In the genomic region with DNA sequence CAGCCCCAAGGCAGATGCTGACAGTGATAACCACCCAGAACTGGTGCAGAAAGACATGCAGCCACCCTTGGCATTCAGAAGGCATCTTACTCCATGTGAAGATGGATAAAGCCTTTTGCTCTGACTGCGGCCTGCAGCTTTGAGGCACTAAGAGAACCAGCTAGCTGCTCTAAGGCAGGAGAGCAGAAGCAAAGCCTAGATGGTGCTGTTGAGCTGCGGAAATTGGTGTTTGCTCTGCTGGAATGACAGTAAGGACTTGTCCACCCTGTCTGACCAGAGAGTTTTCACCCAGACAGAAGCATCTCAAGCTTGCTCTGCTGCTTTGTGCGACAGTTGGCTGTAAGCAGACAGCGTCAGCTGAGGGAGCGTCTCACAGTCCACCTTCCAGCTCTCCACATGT, we compare ENCODE assay signal across 17 mouse cellular contexts. TPM values are rescaled to one million over a fixed set of nuclear protein-coding genes. Genes with fewer than 3 reads are reported as not detected.
DNase-seq lines count a peak whose midpoint lies in the region; ATAC-seq and TF ChIP-seq lines count a peak whose summit lies in the region.
"Not testable (repeated sequence)": the region's sequence is repeated elsewhere in the genome, so short reads cannot be mapped to it uniquely, and the experiment has no call there.
"Had no signal": no experiment of that assay in that cellular context is flagged by ENCODE, and none has a peak within 500 bp of the region (broad histone marks: within the 10 kb centered on the region; RNA-seq: fewer than 3 reads in every experiment).

No protein-coding gene starts in this region.

- H3K4me1 ChIP-seq in kidney, postnatal 0 days (replicated peaks; ENCODE audit: insufficient read depth, low read length); limb, embryonic 11.5 days (ENCODE audit: control insufficient read depth, insufficient read depth, low read length): not testable (repeated sequence)

- not testable (repeated sequence) for H3K36me3 ChIP-seq in kidney, postnatal 0 days (ENCODE audit: insufficient read depth, low read length); limb, embryonic 11.5 days (ENCODE audit: control insufficient read depth, insufficient read depth, low read length)

- not testable (repeated sequence) for H3K9me3 ChIP-seq in kidney, postnatal 0 days (replicated peaks; ENCODE audit: low read length); limb, embryonic 11.5 days (ENCODE audit: control insufficient read depth, low read length)

- H3K27me3 ChIP-seq in kidney, postnatal 0 days (ENCODE audit: insufficient read depth, low read length); limb, embryonic 11.5 days (ENCODE audit: control insufficient read depth, insufficient read depth, low read length): not testable (repeated sequence)

- peak; percentile 16 for DNase-seq in 416B (ENCODE audit: low read depth)
- DNase-seq in adrenal gland, postnatal 36 days, result peak; percentile 2 to 6
- peak; percentile 35 for DNase-seq in embryo, embryonic 11 days
- not testable (repeated sequence) for DNase-seq in gastrocnemius, adult 2 months
- DNase-seq in kidney, postnatal 0 days (ENCODE audit: low spot score), result peak; percentile 49
- peak; percentile 23 for DNase-seq in limb, embryonic 11.5 days (ENCODE audit: low spot score)
- DNase-seq in right cerebral cortex, postnatal 4 days, result peak; percentile 14

- not testable (repeated sequence) for H3K4me3 ChIP-seq in gastrocnemius, adult 2 months; kidney, postnatal 0 days (replicated peaks; ENCODE audit: low read depth, low read length); limb, embryonic 11.5 days (ENCODE audit: low read depth, low read length)

- not testable (repeated sequence) for H3K4me2 ChIP-seq in kidney, postnatal 0 days (ENCODE audit: low read length); limb, embryonic 11.5 days (ENCODE audit: low read depth, severe bottlenecking)

- TF ChIP-seq CTCF in gastrocnemius, adult 2 months (IDR thresholded peaks at IDR 0.05), result peak; percentile 7; the same call in 1 of the 2 replicates
- peak; percentile 62 for TF ChIP-seq CTCF in kidney, postnatal 0 days (IDR thresholded peaks at IDR 0.05; ENCODE audit: low read depth)

- ATAC-seq in kidney, postnatal 0 days (replicated peaks; ENCODE audit: low FRiP score, low read depth); limb, embryonic 11.5 days (ENCODE audit: insufficient number of reproducible peaks, low FRiP score, low TSS enrichment, low read depth): not testable (repeated sequence)
- peak; percentile 52; the same call in 1 of the 2 replicates for ATAC-seq in megakaryocyte, adult 5-6 weeks (ENCODE audit: poor library complexity, severe bottlenecking)

- H3K27ac ChIP-seq in gastrocnemius, adult 2 months; kidney, postnatal 0 days; limb, embryonic 11.5 days (replicated peaks; ENCODE audit: low read depth, low read length): not testable (repeated sequence)

- intact Hi-C loops in gastrocnemius, adult 2 months (cut with DNase I), result not testable (repeated sequence)

- H3K9ac ChIP-seq in kidney, postnatal 0 days (ENCODE audit: low read depth, low read length); limb, embryonic 11.5 days (ENCODE audit: low read length): not testable (repeated sequence)

- WGBS in kidney, postnatal 0 days, result 57% methylated on average over 5 of the region's 5 CpGs
- 63% methylated on average over 5 of the region's 5 CpGs for WGBS in limb, embryonic 11.5 days

RNA-seq across cellular contexts. Expression of a gene that starts 9.7 kb away (rescaled TPM):
- 1 to 10 TPM in 1 of 2 experiments, under 1 TPM in 1; 0.70 to 1.1 TPM for total RNA-seq in adrenal gland, postnatal 36 days (2021)
- total RNA-seq in gastrocnemius, adult 2 months (2021), result not detected
- polyA plus RNA-seq in kidney, postnatal 0 days (2015; fragmentation: Nextera tagmentation; extraction: Ambion mirVana), result not detected in 2 replicates
- polyA plus RNA-seq in limb, embryonic 11.5 days (2014; fragmentation: Nextera tagmentation; extraction: Ambion mirVana), result not detected in 2 replicates
- total RNA-seq in megakaryocyte, adult 5-6 weeks (2015), result 1.4 TPM in 1 of 2 replicates, not detected in the other
- total RNA-seq in megakaryocyte, adult 5-6 weeks (2017), result not detected in 2 replicates
- total RNA-seq: gastrocnemius, postnatal 10 days; heart, postnatal 25 days; left cerebral cortex, adult 18-20 months; MEL had no signal
- polyA plus RNA-seq: embryonic facial prominence, embryonic 15.5 days; forebrain, embryonic 15.5 days; limb, embryonic 15.5 days; lung, embryonic 16.5 days; midbrain, embryonic 12.5 days had no signal

RNA-seq across cellular contexts. Expression of a gene that starts 47.0 kb away (rescaled TPM):
- total RNA-seq in adrenal gland, postnatal 36 days (2021), result under 1 TPM; 0.66 to 0.79 TPM
- not detected for total RNA-seq in gastrocnemius, adult 2 months (2021)
- 0.14 and 0.21 TPM in 2 replicates for polyA plus RNA-seq in kidney, postnatal 0 days (2015; fragmentation: Nextera tagmentation; extraction: Ambion mirVana)
- not detected in 2 replicates for polyA plus RNA-seq in limb, embryonic 11.5 days (2014; fragmentation: Nextera tagmentation; extraction: Ambion mirVana)
- 7.3 and 8.0 TPM in 2 replicates for total RNA-seq in megakaryocyte, adult 5-6 weeks (2015)
- total RNA-seq in megakaryocyte, adult 5-6 weeks (2017), result 7.5 and 9.8 TPM in 2 replicates
- total RNA-seq: gastrocnemius, postnatal 10 days; left cerebral cortex, adult 18-20 months; MEL had no signal
- polyA plus RNA-seq: embryonic facial prominence, embryonic 15.5 days; forebrain, embryonic 15.5 days; limb, embryonic 15.5 days; lung, embryonic 16.5 days; midbrain, embryonic 12.5 days had no signal

RNA-seq across cellular contexts. Expression of a gene that starts 49.3 kb away (rescaled TPM):
- 10 to 100 TPM; 23.1 to 37.5 TPM for total RNA-seq in adrenal gland, postnatal 36 days (2021)
- total RNA-seq in gastrocnemius, adult 2 months (2021), result 10 to 100 TPM; 11.1 to 12.7 TPM
- polyA plus RNA-seq in kidney, postnatal 0 days (2015; fragmentation: Nextera tagmentation; extraction: Ambion mirVana), result 28.3 and 34.6 TPM in 2 replicates
- 117 and 127 TPM in 2 replicates for polyA plus RNA-seq in limb, embryonic 11.5 days (2014; fragmentation: Nextera tagmentation; extraction: Ambion mirVana)
- 28.0 and 32.7 TPM in 2 replicates for total RNA-seq in megakaryocyte, adult 5-6 weeks (2015)
- 16.7 and 19.7 TPM in 2 replicates for total RNA-seq in megakaryocyte, adult 5-6 weeks (2017)

Comparison
In these comparisons a context has a peak if more than half of its experiments do, and no peak if none do; other contexts are left out.
1. RNA of a gene that starts 47.0 kb away (total RNA-seq): 7.3 to 9.8 TPM in megakaryocyte, adult 5-6 weeks; 0.66 to 0.79 TPM in adrenal gland, postnatal 36 days and not detected in gastrocnemius, adult 2 months; every median in the first group is over 4 times any median in the second.